Mouse (Mus musculus) retina, adult 2 months (tissue): ENCODE measurements around the gene Dexi.

Experiments used
- DNase-seq: peaks from one replicate; pipeline ENCODE4 v3.0.0-alpha.2; 2012; ENCODE audit warnings: low read depth, low spot score

Gene Dexi

GRCm38 (mm10) chr16:10499122-10499521 lies 43.7 kb downstream of the Dexi start:
- DNase-seq: no peak

GRCm38 (mm10) chr16:10498096-10498602 lies 44.7 kb downstream of the Dexi start:
- DNase-seq: no peak

GRCm38 (mm10) chr16:10495824-10496298 lies 47.0 kb downstream of the Dexi start:
- no peak for DNase-seq

- no peak for DNase-seq
Measured at GRCm38 (mm10) chr16:10492587-10492986, 50.3 kb downstream of the Dexi start.

- no peak for DNase-seq
Measured at GRCm38 (mm10) chr16:10491716-10492115, 51.1 kb downstream of the Dexi start.

GRCm38 (mm10) chr16:10490503-10491150 lies 52.2 kb downstream of the Dexi start:
- DNase-seq: no peak

GRCm38 (mm10) chr16:10489904-10490457 lies 52.9 kb downstream of the Dexi start:
- DNase-seq: no peak

DNA sequence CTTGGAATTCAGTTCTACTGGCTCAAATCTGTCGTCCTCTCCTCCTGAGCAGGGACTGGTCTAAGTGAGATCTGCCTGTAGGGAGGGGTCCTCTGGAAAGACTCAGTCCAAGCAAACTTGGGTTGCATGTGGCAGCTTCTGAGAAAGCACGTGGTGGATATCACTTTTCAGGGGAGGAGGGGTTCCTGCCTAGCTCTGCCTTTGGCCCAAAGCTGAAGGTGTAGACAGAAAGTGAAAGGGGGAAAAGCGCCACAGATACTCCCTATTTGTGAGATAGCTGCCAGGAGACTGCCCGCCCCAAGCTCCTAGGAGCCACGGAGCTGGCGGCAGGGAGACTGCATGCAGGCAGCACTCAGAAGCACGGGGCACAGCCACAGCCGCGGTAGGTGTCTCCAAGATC lies 53.4 kb downstream of the Dexi start:
- no peak for DNase-seq

DNA sequence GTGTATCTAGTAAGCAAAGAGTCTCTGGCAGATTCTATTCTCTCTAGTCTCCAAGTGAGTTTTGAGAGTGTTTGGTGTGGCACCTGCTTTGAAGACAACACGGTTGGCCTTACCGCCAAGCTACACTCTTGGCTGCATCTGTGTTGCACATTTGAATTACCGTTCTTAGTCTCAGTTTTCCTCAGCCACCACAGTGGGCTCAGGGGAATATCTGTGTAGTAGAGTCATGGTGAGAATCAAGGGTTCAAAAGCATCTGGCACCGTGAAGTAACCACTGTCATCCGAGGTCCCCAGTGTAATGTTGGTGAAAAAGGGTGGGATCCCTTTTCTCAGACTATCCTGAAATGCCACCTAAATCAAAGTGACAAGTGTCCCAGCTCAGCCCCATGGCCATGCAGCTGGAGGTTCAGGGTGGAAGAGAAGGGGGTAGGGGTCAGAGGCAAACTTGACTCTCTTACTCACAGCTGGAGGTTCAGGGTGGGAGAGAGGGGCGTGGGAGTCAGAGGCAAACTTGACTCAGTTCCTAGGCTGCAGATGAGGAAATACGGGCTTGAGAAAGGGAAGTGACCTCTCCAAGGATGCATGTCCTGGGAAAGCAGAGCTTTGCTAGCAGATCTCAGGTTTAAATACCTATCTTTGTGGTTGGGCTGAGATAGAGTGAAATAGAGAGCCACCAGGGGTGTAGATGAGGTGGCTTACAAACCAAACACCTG lies 53.9 kb downstream of the Dexi start:
- DNase-seq: no peak

DNA sequence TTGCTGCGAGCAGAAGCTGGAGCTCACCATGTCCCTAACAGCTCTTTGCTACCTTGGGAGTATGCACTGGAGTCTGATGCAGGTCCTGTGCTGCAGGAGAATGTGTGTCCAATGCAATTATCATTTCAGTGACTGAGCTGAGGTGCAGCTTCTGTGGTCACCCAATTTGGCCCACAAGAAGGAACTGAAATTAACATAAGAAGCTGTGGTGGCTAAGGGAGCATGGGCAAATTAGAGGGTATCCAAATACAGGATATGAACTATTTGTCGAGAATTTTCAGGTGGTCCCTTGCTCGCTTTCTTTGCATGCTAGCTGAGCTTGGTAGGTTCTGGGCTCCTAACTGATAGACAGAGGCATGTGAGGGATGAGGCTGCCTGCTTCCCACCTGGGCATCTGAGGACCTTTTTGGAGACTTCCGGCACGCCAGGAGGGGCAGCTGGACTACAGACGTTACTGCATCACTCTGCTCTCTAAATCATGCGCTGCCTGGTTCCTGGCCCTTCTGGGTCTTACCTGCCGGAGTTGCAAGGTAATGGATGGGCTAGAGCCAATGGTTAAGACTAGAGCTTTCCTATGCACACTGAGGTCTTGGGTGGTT lies 54.9 kb downstream of the Dexi start:
- no peak for DNase-seq

- no peak for DNase-seq
Measured at GRCm38 (mm10) chr16:10486993-10487392, 55.9 kb downstream of the Dexi start.

- DNase-seq: no peak
Measured at GRCm38 (mm10) chr16:10482343-10482742, 60.5 kb downstream of the Dexi start.

- DNase-seq: no peak
Measured at GRCm38 (mm10) chr16:10479857-10480256, 63.0 kb downstream of the Dexi start, which contains the start of gene Ciita. Ciita (plus strand) TSS chr16:10480059.

DNA sequence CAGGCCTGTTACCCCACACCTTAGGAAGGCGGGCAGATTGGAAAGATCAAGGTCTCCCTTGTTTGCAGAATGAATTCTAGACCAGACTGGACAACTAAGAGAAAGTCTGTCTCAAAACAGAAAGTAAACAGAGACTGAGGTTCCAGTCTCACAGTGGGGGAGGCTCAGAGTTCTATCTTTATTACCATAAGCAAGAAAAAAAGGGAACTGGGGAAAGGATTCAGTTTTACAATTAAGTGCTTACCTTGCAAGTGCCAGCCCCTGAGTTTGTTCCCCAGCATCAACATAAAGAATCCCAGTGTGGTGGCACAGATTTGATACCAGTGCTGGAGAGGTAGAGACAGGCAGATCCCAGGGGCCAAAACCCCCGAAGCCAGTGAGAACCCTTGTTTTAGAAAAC lies 66.9 kb downstream of the Dexi start:
- no peak for DNase-seq

GRCm38 (mm10) chr16:10474956-10475355 lies 67.9 kb downstream of the Dexi start:
- no peak for DNase-seq

- no peak for DNase-seq
Measured at GRCm38 (mm10) chr16:10471950-10472349, 70.9 kb downstream of the Dexi start.

GRCm38 (mm10) chr16:10468201-10468600 lies 74.7 kb downstream of the Dexi start:
- DNase-seq: no peak

- DNase-seq: no peak
Measured at GRCm38 (mm10) chr16:10467391-10468107, 75.3 kb downstream of the Dexi start.

DNA sequence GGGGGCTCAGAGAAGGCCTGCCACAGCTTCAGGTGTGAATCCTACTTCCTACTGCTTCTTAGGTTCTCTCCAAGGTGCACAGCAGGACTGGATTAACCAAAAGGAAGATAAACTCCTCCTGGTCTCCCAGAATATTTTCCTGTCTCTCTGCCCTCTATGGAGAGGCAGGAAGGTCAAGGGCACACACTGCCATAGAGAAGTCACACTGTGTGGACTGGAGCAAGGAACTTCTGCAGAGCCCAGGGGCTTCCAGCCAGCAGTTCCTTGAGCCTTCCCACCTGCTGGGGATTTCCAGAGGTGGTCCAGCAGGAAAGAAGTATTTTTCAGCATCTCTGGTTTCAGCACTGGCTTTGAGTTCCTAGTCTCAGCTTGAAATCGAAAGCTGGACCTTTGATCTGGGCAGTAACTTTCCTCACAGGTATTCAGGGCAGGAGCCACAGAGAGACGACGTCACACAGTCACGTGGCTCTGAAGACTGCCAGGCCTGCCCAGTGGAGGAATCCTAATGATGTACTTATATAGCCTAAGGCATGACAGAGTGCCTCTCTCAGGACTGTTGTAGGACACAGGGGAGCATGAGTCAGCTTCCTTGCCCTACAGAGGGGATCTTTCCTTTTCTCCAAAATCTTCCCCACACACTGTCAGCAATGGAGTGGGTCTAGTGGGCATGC lies 77.7 kb downstream of the Dexi start:
- no peak for DNase-seq

GRCm38 (mm10) chr16:10461178-10461577 lies 81.7 kb downstream of the Dexi start:
- DNase-seq: no peak

GRCm38 (mm10) chr16:10460188-10460587 lies 82.7 kb downstream of the Dexi start:
- no peak for DNase-seq
